Mouse (Mus musculus) left cerebral cortex, postnatal 36 days (tissue): ENCODE results near the gene Itpr1. TPM values are rescaled to one million over a fixed set of nuclear protein-coding genes. Genes with fewer than 3 reads are reported as not detected.

Experiments
- DNase-seq, 2 experiments: peaks; one replicate each; pipeline ENCODE4 v3.0.0; 2021 to 2022; ENCODE audit warnings: low spot score in 2 of 2, mixed read lengths in 1 of 2
- intact Hi-C: fragments of 180-260 bp; cut with DNase I; formaldehyde crosslinking; loops from one replicate; pipeline ENCODE4 v1.15.1; 2025
- total RNA-seq, 2 experiments: library from RNA; stranded (reverse); gene quantifications; 2 replicates each; pipeline ENCODE4 v1.2.3; 2021

Gene Itpr1
- total RNA-seq, 2 experiments from 2014 or later, result 410 to 414 TPM

DNA sequence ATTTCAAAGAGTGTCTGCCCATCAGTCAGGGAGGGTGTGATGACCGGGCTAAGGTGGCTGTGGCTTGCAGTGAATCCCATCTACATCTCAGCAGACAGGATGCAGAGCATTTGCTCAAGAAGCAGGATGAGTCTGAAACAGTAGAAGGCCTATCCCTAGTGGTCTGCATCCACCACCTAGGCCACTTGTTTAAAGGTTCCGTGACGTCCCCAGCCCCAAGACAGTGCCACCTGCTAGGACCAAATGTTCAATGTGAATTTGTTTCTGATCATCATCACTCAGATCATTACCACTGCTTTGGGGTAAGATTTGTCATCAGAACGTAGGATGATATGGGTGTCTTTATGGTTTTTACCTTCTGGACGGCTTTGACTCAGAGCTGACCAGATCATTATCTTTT is 125.5 kb downstream of the Itpr1 start:
- no peak for DNase-seq
- intact Hi-C loops, result no loop called here

DNA sequence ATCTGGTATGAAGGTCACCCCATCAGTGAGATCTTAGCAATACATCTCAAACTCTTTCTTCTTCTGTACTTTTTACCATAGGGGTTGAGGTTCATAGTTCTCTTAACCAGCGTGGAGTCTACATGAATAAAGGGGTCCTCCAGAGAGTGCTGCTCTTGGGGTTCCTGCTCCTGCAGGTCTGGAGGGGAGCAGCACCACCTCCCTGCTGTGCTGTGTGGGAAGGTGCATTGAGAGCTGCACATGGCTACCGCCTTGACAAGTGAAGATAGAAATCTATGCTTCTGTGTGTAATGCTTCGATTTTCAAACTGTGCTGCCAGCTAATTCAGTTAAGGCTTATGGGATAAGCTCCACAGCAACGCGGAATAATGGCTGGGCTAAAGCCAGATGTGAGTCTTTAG is 130.1 kb downstream of the Itpr1 start:
- intact Hi-C loops, result loop anchor here (10.0 kb wide), 1 partner anchor 248 kb away; no protein-coding TSS in a partner anchor
- no peak for DNase-seq

DNA sequence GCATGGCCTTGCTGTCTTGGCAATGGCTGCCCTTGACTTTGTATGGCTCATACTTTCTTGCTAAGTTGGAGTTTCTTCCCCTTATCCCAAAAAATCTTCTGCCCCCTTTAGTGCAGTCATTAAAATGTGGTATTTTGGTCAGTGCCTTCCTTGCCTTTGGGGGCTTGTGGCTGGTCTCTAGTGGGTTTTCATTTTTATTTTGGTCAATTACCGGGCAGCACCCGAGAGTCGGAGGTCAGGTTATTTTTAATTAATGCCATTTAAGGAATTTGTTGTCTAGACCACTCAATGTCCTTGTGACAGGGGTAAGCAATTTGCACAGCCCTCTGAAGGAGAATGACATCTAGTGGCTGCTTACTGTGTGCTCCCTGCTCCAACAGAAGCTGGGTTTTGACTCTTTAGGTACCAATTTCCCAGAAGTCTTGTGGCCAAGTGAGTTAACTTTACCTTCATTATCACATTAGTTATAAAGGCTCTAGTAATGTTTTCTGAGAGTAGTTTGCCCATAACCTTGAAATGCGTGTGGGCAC is 130.9 kb downstream of the Itpr1 start:
- intact Hi-C loops, result loop anchor here (10.0 kb wide), 1 partner anchor 249 kb away; no protein-coding TSS in a partner anchor
- no peak for DNase-seq

DNA sequence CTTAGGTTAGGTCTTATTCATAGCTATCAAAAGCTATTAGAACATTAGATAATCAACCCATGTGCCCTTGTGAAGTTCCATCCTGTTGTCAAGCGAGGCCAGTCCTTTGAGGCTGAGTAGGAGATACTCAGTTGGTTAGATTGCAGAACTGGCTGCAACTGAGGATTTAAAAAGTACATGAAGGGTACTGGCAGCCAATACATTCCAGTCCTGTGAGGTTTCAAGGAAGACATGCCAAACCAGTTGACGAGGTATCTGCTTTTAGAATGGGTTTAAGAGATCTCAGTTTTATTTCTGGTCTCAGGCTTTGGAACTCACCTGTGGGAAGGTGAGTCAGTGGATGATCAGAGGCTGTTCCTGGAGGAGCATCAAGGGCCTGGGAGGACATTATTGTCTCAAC is 137.9 kb downstream of the Itpr1 start:
- DNase-seq, result no peak
- intact Hi-C loops, result no loop called here

DNA sequence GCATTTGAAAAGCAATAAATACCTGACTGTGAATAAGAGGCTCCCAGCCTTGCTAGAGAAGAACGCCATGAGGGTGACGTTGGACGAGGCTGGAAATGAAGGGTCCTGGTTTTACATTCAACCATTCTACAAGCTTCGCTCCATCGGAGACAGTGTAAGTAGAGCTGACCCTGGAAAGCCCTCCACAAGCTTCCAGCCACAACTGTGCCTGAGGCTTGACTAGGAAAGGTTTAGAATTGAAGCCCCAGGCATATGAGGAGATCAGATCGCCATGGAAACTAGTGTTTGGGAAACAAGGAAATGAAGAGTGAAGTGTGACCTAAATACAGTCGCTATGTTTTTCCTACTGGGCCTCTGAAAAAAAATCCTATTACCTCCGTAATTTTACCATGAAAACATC is 139.1 kb downstream of the Itpr1 start:
- intact Hi-C loops, result no loop called here
- DNase-seq, result no peak

DNA sequence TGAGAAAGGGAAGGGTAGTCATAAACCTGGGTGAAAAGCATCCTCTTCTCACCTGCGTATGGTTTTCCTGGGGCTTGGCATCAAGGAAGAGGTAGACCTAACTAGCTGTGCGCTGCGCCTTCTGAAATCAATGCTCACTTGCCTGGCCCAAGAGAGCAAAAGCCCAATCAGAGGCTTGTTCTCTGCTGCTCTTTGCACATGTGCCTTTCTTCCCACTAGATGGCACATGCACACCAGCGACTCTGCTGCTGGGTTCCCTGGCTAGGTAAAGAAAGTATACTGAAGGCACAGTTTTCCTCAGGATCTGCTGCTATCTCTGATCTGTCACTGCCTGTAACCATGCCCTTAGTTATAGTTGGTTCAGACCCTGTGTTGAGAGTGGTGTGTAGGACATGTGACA is 154.5 kb downstream of the Itpr1 start:
- intact Hi-C loops, result no loop called here
- no peak for DNase-seq

DNA sequence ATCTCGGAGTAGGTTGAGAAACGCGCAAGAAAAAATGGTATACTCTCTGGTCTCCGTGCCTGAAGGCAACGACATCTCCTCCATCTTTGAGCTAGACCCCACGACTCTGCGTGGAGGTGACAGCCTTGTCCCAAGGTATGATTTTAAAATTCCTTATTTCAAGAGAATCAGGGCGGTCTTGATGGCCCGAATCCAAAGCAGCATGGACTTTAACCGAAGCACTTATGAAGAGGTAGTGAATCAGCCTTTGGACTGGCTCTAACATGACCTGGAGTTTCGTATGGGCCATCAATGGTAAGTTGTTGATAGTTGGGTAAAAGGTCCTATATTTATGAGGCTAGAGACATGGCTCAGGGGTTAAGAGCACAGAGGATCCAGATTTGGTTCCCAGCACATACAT is 156.1 kb downstream of the Itpr1 start:
- DNase-seq, result no peak
- intact Hi-C loops, result no loop called here

DNA sequence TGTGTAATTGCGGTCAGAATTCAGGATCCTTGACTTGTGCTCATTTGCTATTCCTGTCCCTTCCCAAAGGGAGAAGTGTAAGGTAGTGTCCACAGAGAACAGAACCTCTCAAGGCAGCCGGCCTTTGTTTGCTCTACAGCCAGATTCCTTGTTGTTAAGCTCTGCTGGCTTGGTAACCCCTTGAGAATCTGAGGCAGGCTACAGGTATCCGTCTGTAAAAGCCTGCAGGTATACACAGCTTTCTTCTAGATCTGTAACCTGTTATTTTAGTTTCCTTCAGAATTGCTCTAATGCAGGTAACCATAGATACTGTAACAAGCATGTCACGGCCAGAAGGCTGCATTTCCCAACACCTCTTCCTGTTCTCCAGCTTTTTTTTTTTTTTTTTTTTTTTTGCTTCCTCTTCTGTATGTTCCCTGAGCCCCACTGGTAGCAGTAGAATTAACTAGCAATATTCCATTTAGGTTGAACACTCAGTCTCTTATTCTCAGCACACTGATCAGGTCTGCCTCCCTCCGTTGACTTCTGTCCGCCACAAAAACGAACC is 158.5 kb downstream of the Itpr1 start:
- no peak for DNase-seq
- intact Hi-C loops, result no loop called here

DNA sequence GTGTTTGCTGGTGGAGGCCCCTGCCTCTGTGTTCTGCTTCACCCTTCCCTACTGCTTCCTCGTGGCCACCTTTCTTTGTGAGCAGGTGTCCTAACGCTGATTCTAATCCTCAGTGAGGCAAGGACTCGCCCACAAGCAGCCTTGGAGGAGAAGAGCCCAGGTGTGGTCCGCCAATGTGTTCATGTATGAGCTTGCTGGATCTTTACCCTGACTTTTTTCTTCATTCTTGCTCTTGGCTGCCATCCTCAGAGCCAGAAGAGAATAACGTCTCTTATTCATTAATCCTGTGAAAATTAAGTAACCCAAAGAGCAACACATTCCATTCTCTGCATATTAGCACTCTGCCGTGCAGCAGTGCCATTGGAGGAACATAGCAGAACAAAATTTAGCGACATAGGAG is 161.1 kb downstream of the Itpr1 start:
- intact Hi-C loops, result no loop called here
- DNase-seq, result no peak

DNA sequence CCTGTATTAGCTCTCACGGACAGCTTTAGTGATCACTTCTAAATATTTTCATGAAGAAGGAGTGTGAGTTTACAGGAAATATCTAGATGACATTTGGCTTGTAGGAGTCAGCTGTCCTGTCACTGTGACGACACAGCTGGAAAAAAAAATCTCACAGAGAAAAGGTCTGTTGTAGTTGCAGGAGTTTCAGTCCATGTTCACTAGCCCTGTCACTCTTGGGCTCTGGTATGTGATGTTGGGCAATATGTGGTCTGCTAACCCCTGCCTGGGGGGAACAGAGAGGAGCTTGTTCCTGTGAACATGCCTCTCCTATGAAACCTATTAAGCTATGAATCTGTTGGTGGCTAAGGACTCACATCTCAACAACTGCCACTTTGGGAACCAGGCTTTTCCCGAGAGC is 166.1 kb downstream of the Itpr1 start:
- intact Hi-C loops, result no loop called here
- DNase-seq, result no peak

DNA sequence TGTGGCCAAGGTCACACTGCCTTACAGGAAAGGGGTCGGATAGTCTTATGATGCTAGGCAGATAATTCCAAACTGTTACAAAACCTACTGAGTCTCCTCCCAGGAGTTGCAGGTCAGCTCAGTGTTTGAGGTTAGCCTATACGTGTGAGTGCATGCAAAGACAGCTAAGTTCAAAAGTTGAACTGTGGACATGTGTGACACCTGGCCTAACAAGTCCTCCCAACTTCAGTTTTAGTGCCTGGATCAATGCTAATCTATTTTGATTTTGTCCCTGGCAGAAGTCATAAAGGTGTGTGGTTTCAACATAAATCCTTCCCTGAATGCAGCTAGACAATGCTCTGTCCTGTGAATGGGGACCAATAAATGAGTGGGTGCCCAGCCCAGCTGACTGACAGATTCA is 167.3 kb downstream of the Itpr1 start:
- intact Hi-C loops, result no loop called here
- no peak for DNase-seq

DNA sequence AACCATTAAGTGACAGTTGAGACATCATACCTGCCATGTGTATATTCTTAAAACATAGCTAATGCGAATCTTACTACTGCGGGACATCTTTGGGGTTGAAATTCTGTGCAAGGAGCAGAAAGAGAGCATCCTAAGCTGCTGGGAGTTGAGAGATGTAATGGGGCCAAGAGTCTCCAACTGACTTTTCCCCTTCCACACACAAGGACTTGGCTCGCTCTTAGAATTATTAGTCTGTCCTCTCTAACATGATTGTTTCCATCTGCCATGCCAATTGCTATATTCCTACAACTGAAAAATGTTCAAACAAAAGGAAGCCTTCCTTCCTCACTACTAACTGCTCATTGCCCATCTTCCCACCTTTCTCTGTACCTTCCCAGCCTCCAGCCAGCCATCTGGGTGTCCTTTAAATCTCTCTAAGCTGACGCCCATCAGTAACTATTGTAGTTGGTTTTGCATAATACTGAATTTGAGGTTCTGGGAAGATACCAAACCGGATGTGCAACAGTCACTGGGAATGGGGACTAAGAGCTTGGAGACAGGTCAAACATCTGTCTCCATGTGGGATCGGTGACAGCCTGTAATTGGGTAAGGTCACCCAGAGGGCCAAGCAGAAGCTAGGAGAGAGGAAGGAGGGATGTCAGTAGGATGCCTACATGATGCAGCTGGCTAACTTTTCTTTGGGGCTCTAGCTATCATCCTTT is 177.9 kb downstream of the Itpr1 start:
- intact Hi-C loops, result no loop called here
- DNase-seq, result no peak

DNA sequence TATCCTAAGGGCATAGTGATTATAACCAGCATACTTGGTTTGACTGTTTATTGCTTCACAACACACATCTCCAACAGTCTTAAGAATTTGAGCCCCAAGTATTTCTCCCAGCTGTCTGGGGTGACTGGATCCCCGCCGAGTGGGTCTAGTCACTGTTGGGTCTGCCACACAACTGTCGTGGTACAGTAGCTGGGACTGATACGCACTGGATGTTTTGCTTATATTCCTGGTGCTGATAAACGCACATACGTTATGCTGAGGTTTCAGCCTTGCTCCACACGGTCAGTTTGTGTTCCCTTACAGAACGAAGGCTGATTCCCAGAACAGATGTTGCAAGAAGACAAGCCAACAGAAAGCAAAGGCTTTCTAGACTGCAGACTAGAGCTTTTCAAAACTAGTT is 180.2 kb downstream of the Itpr1 start:
- intact Hi-C loops, result no loop called here
- DNase-seq, result no peak

DNA sequence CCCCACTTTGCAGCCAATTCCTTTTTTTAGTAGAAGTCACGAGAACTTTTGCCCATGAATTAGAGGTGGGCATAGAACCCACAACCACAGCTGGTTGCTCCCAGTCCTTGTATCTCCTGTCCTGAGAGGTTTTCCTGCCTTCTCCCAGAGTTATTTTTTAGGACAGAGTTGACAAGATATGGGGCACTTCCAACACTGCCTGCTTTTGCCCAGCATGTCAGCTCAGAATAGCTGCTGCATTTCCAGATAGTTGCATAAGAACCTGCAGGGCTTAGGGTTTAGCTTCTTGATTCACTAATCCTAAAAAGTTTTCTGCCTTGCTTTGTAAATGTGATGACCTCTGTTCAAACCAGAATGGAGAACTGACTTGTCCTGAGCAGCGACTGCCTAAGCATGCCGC is 185.1 kb downstream of the Itpr1 start:
- intact Hi-C loops, result no loop called here
- no peak for DNase-seq

DNA sequence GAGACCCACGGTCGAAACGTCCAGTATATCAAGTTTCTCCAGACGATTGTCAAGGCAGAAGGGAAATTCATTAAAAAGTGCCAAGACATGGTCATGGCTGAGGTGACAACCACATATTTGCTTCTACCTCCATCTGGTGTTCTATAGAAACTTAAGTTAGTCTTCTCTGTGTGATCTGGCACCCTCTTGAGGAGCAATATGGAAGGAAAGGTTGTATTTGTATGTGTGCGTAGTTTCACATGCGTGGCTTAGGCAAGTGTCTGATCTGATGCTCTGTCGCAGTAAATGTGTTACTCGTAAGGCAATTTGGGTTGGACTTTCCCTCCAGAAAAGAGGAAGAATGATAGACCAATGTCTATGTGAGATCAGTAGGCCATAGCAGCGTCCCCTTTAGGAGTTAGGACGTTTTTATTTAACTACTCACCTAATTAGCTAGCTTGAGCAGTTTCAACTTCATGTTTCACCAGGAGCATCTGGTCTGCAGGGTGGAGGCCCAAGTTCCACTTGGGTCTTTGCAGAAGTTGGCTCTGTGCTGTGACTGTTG is 188.6 kb downstream of the Itpr1 start:
- intact Hi-C loops, result loop anchor here (10.0 kb wide), 1 partner anchor 977 kb away; no protein-coding TSS in a partner anchor
- DNase-seq, result no peak

DNA sequence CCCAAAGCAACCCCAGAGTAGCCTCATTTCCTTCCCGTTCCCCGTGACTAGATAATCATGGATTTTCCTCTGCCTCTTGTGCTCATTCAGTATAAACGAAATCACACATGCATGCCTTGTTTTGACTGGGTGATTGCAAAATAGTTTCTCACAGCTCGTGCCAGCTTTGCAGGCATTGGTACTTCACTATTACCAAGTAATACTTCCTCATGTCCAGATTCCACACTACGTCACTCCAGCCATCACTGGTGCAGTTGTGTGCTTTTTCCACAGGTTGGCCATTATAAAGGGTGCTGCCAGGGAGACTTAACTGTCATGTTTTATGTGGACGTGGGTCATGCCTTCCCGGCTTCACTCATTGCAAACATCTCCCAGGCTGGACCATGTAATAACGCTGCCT is 191.8 kb downstream of the Itpr1 start:
- intact Hi-C loops, result loop anchor here (10.0 kb wide), 1 partner anchor 980 kb away; no protein-coding TSS in a partner anchor
- no peak for DNase-seq

DNA sequence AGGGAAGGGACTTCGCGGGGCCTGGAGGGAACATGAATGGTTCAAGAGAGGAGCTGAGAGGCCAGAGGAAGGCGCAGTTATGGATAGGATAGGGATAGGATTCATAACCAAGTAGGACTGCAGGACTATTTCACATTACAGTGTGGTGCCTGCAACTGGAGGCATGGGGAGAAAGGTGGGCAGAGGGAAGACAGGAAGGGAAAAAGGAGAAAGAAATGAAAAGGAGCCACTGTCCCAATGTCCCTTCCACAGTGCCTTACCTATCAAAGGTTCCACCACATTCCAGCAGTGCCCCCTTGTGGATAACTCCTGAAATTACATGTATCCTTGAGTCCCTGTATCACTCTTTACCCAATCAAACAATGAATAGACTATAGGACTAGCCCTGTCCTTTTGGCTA is 195.2 kb downstream of the Itpr1 start:
- intact Hi-C loops, result loop anchor here (2.0 to 10.0 kb wide), 2 partner anchors 309 to 983 kb away; no protein-coding TSS in a partner anchor
- peak; percentile 25 to 29 for DNase-seq

DNA sequence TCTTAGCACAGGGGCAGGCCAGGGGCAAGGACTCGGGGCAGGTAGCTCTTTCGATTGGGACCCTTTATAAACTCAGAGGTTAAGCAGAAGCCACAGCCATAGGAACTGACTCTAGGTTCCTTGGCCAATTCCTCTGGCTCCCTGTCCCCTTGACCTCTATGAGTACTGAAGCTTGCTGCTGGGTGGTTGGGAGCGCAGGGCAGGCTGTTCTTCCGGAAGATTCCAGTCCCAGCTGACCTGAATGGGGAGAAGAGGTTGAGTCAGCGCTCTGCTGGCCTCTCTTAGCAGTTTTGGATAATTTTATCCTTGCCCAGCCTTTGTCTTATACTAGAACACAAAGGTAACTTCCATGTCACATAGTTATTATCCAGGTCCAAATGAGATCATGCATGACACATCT is 195.8 kb downstream of the Itpr1 start:
- intact Hi-C loops, result loop anchor here (2.0 to 10.0 kb wide), 2 partner anchors 310 to 984 kb away; no protein-coding TSS in a partner anchor
- no peak for DNase-seq

DNA sequence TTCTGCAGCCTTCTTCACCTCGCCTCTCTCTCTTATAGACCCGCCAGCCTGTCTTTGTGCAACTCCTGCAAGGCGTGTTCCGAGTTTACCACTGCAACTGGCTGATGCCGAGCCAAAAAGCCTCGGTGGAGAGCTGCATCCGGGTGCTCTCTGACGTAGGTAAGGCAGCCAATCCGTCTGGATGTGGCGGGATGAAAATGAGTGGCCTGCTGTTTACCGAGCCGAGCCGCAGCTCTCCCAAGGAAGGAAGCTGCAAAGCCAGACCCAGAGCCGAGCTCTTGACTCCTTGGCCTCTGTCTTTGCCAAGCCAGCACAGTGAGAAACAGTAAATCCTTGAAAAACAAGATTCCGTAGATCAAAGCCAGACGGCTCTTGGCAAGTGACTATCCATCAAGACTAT is 197.9 kb downstream of the Itpr1 start:
- peak in 1 of 2 experiments; percentile 36 for DNase-seq
- intact Hi-C loops, result no loop called here

DNA sequence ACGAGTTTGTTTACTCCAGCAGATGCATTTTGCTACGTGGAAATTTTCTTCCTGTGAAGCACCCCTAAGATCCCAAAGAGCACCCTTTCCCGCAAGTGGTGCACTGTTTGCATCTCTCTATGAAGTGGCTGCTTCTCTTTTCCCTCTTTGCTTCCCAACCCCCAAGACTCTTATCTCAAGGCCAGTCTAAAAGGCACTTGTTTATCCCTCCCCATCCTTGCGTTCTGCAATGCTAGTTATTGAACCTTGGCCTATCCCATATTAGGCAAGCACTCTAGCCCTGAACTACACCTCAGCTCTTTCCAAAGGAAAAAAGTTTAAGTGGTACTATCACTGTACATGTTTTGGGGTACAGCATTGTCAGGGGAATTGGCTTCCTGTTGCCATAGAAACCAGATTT is 198.3 kb downstream of the Itpr1 start:
- intact Hi-C loops, result no loop called here
- DNase-seq, result no peak

DNA sequence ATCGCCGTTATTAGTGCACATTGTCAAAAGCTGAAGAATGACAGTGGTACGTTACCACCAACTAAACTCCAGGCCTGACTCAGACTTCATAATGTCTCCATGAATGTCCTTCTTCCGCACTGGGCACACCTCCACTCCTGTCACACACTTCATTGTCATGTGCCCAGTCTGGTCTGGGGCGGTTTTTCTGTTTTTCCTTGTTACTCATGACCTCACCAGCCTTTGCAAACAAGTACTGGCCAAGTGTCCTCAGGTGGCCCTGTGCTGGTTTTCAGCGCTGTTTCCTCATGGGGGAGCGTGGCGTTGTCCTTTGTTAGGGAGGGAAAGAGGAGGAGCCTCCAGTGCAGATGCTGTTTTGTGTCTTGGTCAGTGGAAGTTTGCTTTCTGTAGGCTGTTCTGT is 200.1 kb downstream of the Itpr1 start:
- intact Hi-C loops, result no loop called here
- no peak for DNase-seq
